Mouse (Mus musculus) right cerebral cortex, adult 18-20 months (tissue): Measurements from ENCODE around the gene Slc35a1.
A peak's percentile ranks its signal among the peaks of the same experiment; 100 is the strongest.
"Not testable (repeated sequence)": the region's sequence is repeated elsewhere in the genome, so short reads cannot be mapped to it uniquely, and the experiment has no call there.

ENCODE experiments used
- DNase-seq: peaks from one replicate; pipeline ENCODE4 v3.0.0; 2022; ENCODE audit warnings: mixed read lengths

Slc35a1 gene

DNA sequence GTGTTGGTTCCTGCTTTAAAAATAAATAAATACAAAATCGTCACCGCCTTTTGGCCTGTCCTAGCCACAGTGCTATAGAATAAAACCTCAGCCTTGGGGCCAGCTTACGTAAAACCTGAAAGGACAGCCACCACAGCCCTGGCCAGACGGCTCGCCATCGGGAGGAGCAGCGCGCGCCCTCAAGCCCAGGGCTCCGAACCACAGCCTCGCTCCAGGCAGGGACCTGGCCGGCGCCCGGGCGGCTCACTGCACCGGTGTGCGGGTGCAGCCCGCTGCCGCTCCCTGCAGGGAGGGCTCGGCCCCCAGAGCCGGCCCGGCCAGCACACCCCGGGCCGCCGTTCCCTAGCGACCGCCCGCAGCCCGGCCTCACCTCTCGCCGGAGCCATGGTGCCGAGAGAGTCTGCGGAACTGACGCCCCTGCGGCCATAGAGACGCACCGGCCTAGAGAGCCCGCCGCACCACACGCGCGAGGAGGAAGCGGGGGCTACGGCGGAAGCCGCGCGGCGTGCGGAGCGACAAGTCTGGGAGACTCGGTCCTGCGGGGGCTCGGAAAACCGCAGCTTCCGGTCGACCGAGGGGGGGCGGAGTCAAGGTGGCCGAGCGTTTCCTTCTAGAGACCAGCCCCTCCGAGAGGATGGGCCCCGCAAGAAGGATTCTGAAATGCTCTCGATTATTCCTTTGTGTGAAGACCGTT, at the start of gene Slc35a1:
Gene Slc35a1 (minus strand): TSS at position 565 of the 694 bp plus-strand sequence.
- DNase-seq: peak; percentile 96

DNA sequence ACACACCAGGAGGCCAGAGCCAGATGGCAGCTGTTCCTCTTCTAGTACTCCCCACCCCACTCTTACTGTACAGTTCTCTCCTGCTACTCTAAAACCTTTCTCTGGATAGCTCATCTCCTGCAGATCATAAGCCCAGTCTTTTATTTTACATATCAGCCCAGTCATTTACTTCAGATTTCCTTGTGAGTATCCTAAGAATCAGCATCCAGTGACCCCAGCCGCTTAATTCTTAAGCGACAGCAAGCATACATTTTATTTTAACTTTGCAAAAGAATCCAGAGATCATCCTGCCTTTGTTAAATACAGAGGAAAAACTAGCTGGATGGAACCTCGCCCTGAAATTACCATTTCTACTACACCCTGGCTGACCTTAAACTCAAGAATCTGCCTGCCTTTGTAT, 47.2 kb upstream of the Slc35a1 start:
- DNase-seq: no peak

DNA sequence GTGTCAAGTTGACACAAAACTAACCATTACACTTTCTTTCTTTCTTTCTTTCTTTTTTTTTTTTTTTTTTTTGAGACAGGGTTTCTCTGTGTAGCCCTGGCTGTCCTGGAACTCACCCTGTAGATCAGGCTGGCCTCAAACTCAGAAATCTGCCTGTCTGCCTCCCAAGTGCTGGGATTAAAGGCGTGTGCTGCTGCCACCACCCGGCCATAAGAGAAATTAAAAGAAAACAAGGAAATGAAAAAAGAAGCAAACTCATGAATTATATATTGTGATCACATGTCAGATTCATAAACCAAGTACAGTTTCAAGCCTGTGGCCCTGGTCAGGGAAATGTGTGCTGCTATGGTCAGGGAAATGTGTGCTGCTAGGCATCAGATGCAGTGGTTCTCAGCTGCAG, 46.2 kb upstream of the Slc35a1 start:
- not testable (repeated sequence) for DNase-seq

DNA sequence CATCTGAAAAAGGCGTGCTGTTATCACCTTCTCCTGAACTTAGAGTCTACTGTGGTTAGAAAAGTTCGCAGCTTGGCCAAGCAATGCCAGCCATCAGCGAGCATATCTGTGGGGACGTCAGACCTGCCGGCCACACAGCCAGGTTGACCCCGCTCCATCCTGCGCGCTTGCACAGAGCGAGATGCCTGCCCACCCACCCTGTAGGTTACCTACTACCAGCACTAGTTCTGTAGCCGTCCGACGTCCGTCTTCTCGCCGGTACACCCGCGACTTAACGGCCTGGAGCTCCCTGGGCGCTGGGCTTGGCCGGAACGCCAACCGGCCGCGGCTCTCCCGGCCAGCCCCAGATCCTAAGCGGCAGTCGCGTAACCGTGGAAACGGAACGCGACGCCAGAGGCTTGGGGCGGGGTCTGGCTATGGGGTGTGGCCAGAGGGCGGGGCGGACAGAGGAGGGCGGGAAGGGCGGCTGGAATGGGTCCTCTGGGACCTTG, 42.7 kb upstream of the Slc35a1 start, which contains the start of gene Cfap206:
Gene Cfap206 (minus strand): TSS at position 356 of the 491 bp plus-strand sequence.
- DNase-seq: peak; percentile 43

DNA sequence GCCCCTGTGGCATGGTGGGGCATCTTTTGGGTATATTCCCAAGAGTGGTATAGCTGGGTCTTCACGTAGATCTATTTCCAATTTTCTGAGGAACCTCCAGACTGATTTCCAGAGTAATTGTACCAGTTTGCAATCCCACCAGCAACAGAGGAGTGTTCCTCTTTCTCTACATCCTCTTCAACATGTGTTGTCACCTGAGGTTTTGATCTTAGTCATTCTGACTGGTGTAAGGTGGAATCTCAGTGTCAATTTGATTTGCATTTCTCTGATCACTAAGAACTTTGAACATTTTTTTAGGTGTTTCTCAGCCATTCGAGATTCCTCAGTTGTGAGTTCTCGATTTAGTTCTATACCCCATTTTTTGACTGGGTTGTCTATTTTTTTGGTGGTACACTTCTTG, 38.5 kb upstream of the Slc35a1 start:
- DNase-seq: not testable (repeated sequence)

DNA sequence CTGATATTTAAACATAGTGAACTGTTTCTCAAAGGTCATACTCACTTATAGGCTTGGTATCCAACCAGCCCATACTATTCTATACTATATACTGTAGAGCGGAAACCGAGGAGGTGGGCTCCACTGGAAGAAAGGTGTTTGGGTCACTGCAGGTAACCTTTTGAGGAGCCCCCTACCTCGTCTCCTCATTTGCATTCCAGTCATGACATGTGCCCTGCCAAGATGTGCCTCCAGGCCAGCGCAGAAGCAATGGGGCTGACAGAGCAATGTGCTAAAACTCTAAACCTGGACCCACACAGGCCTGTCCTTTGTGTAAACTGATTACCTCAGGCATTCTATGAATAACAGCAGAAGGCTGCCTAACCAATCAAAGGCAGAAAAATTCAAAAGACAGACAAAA, 37.1 kb upstream of the Slc35a1 start:
- no peak for DNase-seq

DNA sequence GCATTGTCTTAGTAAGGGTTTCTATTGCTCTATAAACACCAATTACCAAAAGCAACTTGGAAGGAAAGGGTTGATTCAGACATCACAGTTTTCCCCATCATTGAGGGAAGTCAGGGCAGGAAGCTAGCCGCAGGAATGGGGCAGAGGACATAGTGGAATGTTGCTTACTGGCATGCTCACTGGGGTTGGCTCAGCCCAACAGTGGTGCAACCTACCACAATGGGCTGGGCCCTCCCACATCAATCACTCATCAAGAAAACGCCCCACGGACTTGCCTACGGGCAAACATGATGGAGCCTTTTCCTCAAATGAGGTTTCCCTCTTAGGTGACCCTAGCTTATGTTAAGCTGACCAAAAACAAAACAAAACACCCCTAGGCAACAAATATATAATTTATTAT, 35.9 kb upstream of the Slc35a1 start:
- DNase-seq: no peak

DNA sequence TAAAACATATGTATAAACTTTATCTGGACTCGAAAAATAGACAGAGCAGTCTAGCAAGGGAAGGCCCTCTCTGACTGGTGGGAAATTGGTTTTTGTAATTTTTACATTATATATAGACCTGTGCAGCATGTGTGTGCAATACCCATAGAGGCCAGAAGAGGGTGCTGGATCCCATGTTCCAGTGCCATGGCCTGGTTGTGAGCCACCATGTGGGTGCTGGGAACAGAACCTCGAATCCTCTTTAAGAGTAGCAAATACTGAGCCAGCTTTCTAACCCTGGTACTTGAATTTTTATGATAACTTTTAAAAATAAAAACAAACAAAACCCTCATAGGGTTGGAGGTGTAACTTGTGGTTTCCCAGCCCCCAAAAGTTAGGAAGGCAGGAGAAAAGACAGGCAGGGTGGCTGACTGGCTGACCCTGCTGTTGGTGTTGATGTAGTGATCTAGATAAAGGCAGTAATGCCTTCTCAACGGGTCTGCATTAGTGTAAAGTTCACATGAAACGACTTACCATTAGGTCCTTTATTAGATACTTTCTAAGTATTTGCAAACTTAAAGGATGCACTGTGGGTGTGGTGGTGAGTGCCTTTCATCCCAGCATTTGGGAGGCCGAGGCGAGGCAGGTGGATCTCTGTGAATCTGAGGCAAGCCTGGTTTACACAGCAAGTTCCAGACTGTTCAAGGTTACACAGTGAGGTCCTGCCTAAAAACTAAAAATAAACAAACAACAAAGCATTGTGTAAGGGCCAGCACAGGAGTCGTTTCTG, 33.1 kb upstream of the Slc35a1 start:
- DNase-seq: no peak

DNA sequence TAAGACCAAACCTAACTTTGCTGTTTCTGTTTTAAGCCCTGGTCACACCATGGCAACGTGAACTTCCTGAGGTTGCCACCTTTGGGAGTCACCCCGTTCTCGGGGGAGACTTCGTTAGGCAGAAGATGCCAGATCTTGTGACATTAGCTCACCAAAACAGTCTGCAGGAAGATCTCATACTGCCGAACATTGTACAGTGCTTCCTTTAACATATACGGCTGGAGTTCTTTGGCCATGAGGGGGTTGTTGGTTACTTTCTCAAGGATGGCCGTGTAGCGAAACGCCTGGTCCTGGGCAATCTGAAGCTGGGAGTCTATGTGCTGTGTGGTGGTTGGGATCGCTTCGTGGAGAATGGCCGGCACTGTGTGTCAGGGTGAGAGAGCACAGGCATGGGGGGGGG, 32.2 kb upstream of the Slc35a1 start:
- DNase-seq: no peak

DNA sequence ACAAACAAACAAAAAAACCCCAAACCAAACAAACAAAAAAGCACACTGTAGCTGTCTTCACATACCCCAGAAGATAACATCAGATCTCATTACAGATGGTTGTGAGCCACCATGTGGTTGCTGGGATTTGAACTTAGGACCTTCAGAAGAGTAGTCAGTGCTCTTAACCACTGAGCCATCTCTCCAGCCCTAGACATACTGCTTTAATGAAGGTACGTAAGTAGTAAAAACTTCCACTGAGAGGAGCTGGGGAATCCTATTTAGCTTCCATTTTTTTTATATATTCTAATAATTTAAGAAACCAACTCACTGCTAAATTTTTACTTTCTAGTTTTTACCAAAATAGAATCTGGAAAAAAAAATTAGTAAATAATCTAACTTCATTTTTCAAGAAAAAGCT, 27.8 kb upstream of the Slc35a1 start:
- no peak for DNase-seq

DNA sequence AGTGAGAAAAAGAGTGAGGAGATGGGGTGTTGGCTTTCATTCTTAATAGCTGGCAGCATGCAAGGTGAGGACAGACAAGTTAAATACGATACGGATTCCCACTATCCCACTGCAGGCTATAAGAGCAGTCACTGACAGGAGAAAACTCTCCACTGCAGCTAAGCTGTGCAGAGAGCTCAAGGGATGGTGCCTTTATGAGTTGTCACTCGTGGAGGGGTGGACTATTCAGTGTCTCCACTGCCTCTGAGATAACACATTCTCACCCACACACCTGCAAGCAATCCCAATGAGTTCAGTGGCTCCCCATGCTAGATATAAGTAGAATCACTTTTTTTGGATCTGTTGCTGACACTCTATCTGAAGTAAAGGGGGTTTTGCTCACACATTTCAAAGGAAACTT, 20.9 kb upstream of the Slc35a1 start:
- peak; percentile 21 for DNase-seq

DNA sequence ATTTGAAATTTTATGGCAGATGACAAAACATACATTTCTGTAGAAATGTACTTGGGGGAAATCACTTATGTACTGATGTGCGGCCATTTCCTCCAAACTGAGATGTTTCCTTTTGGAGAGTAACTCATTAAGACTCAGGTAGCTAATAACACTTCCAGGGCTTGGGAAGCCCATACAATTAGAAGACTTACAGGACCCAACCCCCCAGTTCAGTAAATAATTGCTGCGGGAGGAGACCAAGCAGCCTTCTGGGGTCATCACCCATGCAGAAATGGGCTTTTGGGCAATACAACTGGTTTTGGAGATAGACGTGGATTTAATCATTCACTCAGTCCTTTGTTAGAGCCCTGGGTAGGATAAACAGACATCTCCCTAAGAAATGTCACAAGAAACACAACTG, 20.0 kb upstream of the Slc35a1 start:
- DNase-seq: no peak

DNA sequence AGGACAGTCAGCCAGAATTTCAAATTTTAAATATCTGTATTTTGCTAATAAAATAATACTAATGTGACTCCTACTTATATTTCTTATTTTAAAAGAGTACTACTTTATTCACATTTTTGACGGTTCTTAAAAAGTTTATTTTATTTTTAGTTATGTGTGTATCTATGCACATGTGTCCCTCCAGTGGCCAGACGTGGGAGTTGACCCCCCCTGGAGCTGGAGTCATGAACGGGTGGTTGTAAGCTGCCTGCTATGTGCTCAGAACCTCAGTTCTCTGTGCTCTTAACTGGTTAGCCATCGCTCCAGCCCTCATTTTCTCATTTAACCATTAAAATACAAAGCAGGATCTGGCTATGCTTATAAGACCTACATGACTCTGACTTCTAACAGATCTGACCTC, 15.8 kb upstream of the Slc35a1 start:
- no peak for DNase-seq

DNA sequence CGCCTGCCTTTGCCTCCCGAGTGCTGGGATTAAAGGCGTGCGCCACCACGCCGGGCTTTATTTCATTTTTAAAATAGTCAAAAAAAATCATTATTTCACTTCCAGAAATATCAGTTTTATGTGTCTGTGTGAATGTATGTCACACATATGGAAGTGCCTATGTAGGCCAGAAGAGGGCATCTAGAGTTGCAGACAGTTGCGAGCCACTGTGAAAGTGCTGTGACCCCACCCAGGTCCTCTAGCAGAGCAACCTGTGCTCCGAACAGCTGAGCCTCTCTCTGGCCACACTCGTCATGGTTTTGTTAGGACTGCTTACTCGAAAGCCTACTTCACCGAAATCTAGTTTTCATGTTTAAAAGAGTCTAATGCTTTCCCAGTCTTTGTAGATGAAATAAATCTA, 15.0 kb upstream of the Slc35a1 start:
- no peak for DNase-seq

DNA sequence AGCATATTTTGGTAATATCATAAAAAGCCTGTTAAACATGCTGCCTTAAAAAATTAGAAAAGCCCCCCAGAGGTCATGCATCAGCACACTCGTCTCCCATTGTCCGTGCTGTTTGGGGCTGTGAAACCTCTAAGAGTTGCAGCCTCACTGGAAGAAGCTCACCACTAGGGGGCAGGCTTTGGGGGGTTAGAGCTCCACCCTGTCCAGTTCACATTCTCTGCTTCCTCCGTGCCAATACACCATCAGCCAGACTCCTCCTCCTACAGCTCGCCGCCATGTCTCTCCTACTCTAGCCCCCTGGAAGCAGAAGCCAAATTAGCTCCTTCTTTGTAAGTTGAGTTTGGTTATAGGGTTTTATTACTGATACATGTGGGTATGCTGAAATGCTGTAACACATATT, 14.3 kb upstream of the Slc35a1 start:
- DNase-seq: no peak

DNA sequence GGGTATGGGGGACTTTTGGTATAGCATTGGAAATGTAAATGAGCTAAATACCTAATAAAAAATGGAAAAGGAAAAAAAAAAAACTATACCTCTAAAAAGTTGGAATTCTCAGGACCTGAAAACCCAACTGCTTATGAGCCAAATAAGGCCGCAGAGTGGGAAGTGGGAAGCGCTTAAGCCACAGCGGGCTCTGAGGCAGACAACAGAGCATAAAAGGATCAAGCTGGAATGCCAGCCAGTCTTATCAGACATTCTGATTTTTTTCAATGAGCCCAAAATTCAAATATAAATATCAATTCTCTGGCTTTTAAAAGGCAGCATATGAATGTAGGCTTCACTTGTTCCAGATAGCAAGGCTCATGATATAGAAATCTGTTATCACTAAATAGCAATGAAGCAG, 783 bp upstream of the Slc35a1 start:
- no peak for DNase-seq

DNA sequence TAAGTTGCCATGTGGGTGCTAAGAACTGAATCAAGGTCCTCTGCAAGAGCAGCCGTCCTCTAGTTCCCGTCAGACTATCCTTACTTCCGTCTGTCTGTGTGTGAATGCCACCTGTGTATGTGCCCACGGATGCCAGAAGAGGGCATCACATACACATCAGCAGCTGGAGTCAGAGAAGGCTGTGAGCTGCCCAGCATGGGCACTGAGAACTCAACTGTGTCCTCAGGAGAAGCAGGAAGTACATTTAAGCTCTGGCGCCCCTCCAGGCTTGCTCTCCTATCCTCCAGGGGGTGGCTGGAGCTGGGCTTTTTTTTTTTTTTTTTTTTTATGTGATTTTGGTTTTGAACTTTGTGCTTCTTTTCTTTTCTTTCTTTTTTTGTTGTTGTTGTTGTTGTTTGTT, 6.7 kb downstream of the Slc35a1 start:
- DNase-seq: no peak

DNA sequence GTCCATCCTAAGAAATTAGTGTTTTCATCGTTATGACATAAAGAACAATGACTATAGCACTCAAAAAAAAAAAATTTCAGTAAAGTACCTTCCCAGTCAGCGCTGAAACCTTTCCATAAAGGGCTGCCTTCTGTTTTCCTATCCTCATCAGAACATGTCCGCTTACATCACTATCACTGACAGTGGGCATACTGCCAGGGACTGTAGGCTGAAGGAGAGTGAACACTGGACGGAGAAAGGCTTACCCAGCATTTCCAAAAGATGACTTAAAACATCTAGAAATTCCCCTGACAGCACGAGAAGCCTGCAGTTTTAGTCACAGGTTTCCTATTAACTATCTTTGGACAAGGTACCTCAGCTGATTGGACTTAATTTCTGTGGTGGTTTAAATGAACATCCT, 13.5 kb downstream of the Slc35a1 start:
- DNase-seq: no peak

DNA sequence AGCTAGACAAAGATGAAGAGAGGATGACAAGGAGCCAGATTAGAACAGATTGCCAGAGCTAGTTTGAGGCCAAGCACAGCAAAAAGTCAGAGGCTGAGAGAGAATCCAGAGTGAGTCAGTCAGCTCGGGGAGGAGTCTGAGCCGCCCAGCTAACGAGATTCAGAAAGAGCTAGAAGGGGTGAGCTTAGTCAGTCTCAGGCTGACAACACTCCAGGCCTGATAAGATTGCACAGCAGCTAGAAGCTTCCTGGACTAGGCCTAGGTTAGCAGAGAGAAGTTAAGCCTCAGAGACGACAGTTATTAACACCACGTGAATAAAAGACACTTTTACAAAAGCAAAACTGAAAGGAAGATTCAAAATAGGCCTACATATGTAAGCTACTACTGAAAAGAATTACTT, 19.3 kb downstream of the Slc35a1 start:
- DNase-seq: no peak

DNA sequence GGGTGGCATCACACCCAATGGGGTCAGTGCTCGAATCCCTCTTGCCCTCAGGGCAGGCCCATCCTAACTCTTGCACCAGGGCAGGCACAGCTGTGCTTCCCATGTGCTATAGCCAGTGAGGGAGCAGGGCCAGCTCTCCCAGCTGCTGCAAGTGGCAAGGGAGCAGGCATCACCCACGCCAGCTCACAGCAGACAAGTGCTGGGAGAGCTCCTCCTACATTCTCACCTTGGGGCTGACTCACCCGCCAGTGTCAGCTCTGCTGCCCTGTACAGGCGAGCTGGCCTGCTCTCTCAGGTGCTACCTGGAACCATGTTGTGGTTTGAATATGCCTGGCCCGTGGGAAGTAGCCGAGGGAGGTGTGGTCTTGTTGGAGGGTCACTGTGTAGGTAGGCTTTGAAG, 25.3 kb downstream of the Slc35a1 start:
- peak; percentile 73 for DNase-seq

DNA sequence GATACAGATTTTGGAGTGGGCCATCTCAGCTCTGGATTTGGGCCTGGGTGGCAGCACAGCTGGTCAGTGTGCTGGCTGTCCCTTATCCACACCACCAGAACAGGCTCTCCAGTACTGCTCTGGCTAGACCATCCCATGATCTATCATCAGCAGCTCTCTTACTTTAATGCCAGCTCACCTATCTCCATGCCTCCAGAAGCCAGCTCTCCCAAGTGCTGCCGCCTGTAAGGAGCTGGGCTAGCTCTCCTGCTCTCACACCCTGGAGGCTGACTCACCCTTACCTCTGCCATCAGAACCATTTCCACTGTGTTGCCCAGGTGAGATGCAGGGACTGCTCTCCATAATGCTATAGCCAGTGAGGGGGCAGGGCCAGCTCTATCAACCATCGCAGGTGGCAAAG, 25.7 kb downstream of the Slc35a1 start:
- DNase-seq: peak; percentile 14

DNA sequence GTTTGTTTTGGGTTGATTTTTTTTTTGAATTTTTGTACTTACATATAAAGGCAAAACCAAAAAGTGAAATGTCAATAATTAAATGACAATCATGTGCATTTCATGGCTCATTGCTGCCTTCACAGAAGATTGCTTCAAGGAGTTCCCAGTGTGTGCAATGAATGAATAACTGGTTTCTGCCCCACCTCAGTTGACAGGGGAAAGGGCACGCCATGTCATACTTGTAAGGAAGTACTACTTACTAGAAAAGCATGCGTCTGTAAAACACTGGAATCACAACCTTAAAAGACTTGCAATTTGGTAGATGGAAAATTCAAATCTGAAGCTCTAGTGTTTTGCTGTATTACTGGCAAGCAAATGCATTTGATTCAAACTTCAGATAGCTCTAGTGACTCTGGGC, 28.2 kb downstream of the Slc35a1 start:
- no peak for DNase-seq

DNA sequence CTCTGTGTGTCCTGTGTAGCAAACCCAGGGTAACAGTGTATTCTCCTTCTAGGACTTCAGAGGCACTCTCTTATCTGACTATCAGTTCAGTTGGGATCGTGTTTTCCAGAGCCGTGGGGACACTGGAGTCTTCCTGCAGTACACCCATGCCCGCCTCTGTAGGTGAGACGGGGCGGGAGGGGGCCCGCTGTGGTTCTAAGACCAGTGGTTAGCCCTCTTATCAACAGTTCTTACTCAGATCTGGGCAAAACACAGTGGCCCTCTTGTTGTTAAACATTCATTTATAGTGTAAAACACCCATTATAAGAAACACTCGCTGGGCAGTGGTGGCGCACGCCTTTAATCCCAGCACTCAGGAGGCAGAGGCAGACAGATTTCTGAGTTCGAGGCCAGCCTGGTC, 31.1 kb downstream of the Slc35a1 start:
- DNase-seq: no peak

DNA sequence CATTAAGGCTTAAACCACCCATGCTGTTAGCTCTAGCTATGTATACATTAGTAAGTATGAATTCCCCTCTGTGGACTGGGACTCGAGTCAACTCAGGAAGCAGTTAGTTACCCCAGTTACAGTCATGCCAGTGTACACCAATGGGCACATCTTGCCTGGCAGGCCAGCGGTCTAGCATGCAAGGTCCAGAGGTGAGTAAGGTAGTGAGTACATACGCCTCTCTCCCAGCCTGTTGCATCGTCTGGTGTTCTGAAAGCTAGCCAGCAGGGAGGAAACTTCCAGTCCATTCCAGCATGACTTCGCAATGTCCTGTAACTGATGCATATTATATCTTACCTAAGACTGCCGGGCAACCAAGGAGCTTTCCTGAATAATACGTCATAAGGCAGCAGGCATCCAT, 34.1 kb downstream of the Slc35a1 start:
- no peak for DNase-seq
